Mouse (Mus musculus) right cerebral cortex, adult 2 months (tissue): ENCODE results near the gene Wdr92.
"Not testable (repeated sequence)": the region's sequence is repeated elsewhere in the genome, so short reads cannot be mapped to it uniquely, and the experiment has no call there.

Source experiments
- DNase-seq, 2 experiments: peaks; one replicate each; pipeline ENCODE4 v3.0.0; 2021 to 2022; ENCODE audit warnings: low spot score in 2 of 2

The Wdr92 gene

GRCm38 (mm10) chr11:17211258-17212140 lies 29.6 kb downstream of the Wdr92 start, which contains the start of gene Pno1:
TSS of gene Pno1 (minus strand) at chr11:17211568.
- DNase-seq = peak; percentile 96 to 97

- no peak for DNase-seq
Observed at GRCm38 (mm10) chr11:17212141-17212495, 30.2 kb downstream of the Wdr92 start.

- DNase-seq = no peak
Observed at GRCm38 (mm10) chr11:17212903-17213509, 31.1 kb downstream of the Wdr92 start.

- no peak for DNase-seq
Observed at GRCm38 (mm10) chr11:17215475-17215874, 33.6 kb downstream of the Wdr92 start.

- DNase-seq = no peak
Observed at GRCm38 (mm10) chr11:17221126-17221525, 39.2 kb downstream of the Wdr92 start.

GRCm38 (mm10) chr11:17232792-17233191 lies 50.9 kb downstream of the Wdr92 start:
- DNase-seq = no peak

- DNase-seq = no peak
Observed at GRCm38 (mm10) chr11:17236449-17237037, 54.6 kb downstream of the Wdr92 start.

- DNase-seq = not testable (repeated sequence)
Observed at GRCm38 (mm10) chr11:17238598-17238997, 56.7 kb downstream of the Wdr92 start.

- DNase-seq = no peak
Observed at GRCm38 (mm10) chr11:17248715-17249114, 66.8 kb downstream of the Wdr92 start.

- no peak for DNase-seq
Observed at GRCm38 (mm10) chr11:17256813-17257365, 75.0 kb downstream of the Wdr92 start.

- peak; percentile 97 to 98 for DNase-seq
Observed at GRCm38 (mm10) chr11:17257443-17257842, 75.5 kb downstream of the Wdr92 start, which contains the start of gene C1d. TSS of gene C1d (plus strand) at chr11:17257579.

- peak in 1 of 2 experiments; percentile 41 for DNase-seq
Observed at GRCm38 (mm10) chr11:17257861-17258260, 76.0 kb downstream of the Wdr92 start.

GRCm38 (mm10) chr11:17267176-17267575 lies 85.3 kb downstream of the Wdr92 start:
- DNase-seq = no peak

- DNase-seq = no peak
Observed at GRCm38 (mm10) chr11:17268801-17269200, 86.9 kb downstream of the Wdr92 start.

GRCm38 (mm10) chr11:17279959-17280358 lies 98.1 kb downstream of the Wdr92 start:
- peak; percentile 29 to 61 for DNase-seq
